Mouse (Mus musculus) liver, adult 2 months (tissue): ENCODE measurements around the gene Mrpl10. TPM values are rescaled to one million over a fixed set of nuclear protein-coding genes. Genes with fewer than 3 reads are reported as not detected.

Source experiments
- DNase-seq: peaks from one replicate; pipeline ENCODE4 v3.0.0-alpha.2; 2011; ENCODE audit warnings: low read depth, low spot score; ENCODE audit errors: extremely low read depth
- H3K27ac ChIP-seq: fragments of 200-500 bp; replicated peaks from 2 replicates; pipeline ENCODE4 v1.5.1; 2012; ENCODE audit warnings: low read depth, mild to moderate bottlenecking, control low read depth, inconsistent platforms, low read length; ENCODE audit not compliant: insufficient read depth
- H3K27me3 ChIP-seq: fragments of 200-500 bp; 2 replicates; pipeline ENCODE4 v1.6.1; 2012; ENCODE audit warnings: mild to moderate bottlenecking, moderate library complexity, low read length, inconsistent platforms; ENCODE audit not compliant: control insufficient read depth, insufficient read depth
- H3K36me3 ChIP-seq: fragments of 200-500 bp; 2 replicates; pipeline ENCODE4 v1.6.1; 2012; ENCODE audit warnings: low read length, inconsistent platforms; ENCODE audit not compliant: control insufficient read depth, insufficient read depth
- H3K4me1 ChIP-seq: fragments of 200-500 bp; 2 replicates; pipeline ENCODE4 v1.6.1; 2011; ENCODE audit warnings: low read length; ENCODE audit not compliant: control insufficient read depth, insufficient read depth
- H3K4me3 ChIP-seq: fragments of 200-500 bp; 2 replicates; pipeline ENCODE4 v1.5.1; 2011; ENCODE audit warnings: low read depth, mild to moderate bottlenecking, control low read depth, low read length, moderate library complexity; ENCODE audit not compliant: insufficient read depth
- H3K79me2 ChIP-seq: fragments of 200-500 bp; 2 replicates; pipeline ENCODE4 v1.6.1; 2012; ENCODE audit warnings: inconsistent platforms, mild to moderate bottlenecking, low read length, moderate library complexity; ENCODE audit not compliant: control insufficient read depth, insufficient read depth
- H3K9ac ChIP-seq: fragments of 200-500 bp; 2 replicates; pipeline ENCODE4 v1.6.1; 2012; ENCODE audit warnings: low read depth, mild to moderate bottlenecking, control low read depth, inconsistent platforms, low read length
- CTCF ChIP-seq: fragments of 200-500 bp; IDR thresholded peaks from 2 replicates; pipeline ENCODE4 v1.5.1; 2011; ENCODE audit warnings: low read depth, low read length, control low read depth
- POLR2A ChIP-seq: fragments of 200-500 bp; IDR thresholded peaks from 2 replicates; pipeline ENCODE4 v1.6.1; 2011; ENCODE audit warnings: low read length, control low read depth; ENCODE audit not compliant: insufficient read depth; ENCODE audit errors: extremely low read depth
- WGBS: fragments of 180-500 bp; shearing (Covaris S2); methylation state at CpG from one replicate; pipeline ENCODE4 v1.1.7; 2018; 5-methylcytosine and 5-hydroxymethylcytosine counted together
- polyA plus RNA-seq: library from polyadenylated mRNA; depleted of rRNA; stranded (reverse); fragments of >200 nt; gene quantifications from 2 replicates; pipeline ENCODE4 v1.2.3, GENCODE M21; 2012
- total RNA-seq: library from RNA; depleted of rRNA; stranded (reverse); fragments of >200 nt; gene quantifications from 2 replicates; pipeline ENCODE4 v1.2.3, GENCODE M21; 2014

Gene Mrpl10
- total and polyA plus RNA-seq, 2 experiments, result 19.5 to 86.8 TPM

DNA sequence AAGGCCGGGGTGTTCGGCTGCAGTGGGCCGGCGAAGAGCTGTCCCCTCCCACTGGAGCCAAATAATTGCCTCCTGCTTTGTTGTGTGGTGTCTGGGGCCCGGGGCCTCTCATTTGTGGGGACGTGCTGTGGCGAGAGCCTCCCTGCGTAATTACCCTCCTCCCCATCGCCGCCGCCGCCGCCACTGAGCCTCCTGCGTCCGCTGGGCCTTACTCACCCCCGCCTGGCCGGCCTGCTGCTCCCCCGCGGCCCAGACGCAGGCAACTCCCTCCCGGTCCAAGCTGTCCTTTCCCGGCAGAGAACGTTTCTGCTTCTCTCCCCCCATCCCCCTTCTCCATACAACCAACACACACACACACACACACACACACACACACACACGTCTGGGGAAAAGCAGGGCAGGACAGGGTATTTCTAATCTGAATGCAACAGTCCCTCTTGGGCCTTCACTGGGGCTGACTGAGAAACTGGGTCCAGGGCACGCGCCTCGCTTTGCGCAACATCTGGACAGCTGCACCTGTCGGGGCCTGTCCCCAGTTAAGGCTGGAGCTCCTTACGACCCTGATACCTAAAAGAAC is 43.9 kb upstream of the Mrpl10 start:
- H3K27ac ChIP-seq, result no peak overlapping the region
- 15% methylated on average over 26 of the region's 30 CpGs for WGBS
- peak overlapping the region; percentile 12; the same call in 1 of the 2 replicates for H3K4me3 ChIP-seq
- no peaks in the 10 kb centered on the region for H3K4me1 ChIP-seq
- H3K79me2 ChIP-seq, result no peaks in the 10 kb centered on the region
- no peak for DNase-seq
- H3K36me3 ChIP-seq, result no peaks in the 10 kb centered on the region
- peaks cover 5% of the 10 kb centered on the region for H3K27me3 ChIP-seq
- peak overlapping the region; percentile 66; the same call in 1 of the 2 replicates for H3K9ac ChIP-seq
- TF ChIP-seq CTCF (no peak), POLR2A (no peak)

DNA sequence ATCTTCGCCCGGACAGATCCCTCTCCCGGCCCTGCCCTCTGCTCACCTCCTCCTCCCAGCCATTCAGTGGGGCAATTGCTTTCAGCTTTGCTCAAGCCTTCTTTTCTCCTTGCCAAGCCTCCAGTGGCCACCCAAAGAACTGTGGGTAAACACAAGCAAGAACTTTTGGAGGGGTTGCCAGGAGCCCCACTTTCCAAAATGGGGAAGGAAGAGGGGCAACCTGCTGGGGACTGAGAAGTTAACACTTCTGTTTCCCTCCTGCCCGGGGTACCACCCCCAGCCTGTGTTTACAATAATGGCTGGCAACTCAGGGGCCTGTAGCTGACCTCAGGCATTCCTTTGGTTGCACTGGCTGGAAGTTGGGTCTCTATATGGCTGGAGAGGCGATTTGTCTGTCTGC is 38.2 kb upstream of the Mrpl10 start:
- no peaks in the 10 kb centered on the region for H3K36me3 ChIP-seq
- TF ChIP-seq POLR2A, result no peak
- no peak for TF ChIP-seq CTCF
- H3K79me2 ChIP-seq, result no peaks in the 10 kb centered on the region
- 55% methylated on average over 5 of the region's 5 CpGs for WGBS
- DNase-seq, result no peak
- H3K4me3 ChIP-seq, result no peak overlapping the region
- H3K9ac ChIP-seq, result no peak overlapping the region
- H3K27ac ChIP-seq, result no peak overlapping the region
- H3K4me1 ChIP-seq, result no peaks in the 10 kb centered on the region
- no peaks in the 10 kb centered on the region; the same call in 1 of the 2 replicates for H3K27me3 ChIP-seq

DNA sequence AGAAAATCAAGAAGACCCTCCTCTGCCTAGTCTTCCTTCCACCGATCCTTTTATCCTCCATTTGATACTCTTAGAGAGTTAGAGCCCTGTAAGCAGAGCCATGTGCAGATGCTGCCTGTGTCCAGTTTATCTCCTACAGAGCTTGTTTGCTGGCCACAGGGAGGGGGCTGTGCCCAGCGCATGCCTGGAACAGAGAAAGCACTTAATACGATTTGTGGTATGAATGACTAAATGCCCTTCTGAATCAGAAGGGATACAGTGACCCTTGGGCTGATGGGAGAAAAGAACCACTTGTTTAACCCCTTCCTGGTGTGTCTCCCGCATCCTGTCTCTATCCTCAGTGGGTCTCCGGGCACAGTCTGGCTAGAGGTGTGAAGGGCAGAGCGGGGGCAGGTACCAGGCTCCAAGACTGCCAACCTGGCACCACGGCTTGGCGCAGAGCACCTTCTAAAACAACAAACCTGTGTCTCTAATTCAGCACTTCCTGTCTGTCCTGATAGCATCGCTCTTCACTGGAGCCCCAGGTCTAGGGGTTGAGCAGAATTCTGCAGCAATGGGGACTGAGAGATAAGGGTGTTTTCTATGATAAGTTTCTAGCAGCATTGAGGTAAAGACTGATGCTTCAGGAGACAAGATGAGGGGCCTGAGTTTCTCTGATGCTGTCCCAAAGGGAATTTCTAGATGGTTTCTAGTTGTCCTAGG is 34.1 kb upstream of the Mrpl10 start:
- 54% methylated on average over 9 of the region's 9 CpGs for WGBS
- no peak overlapping the region for H3K4me3 ChIP-seq
- H3K4me1 ChIP-seq, result no peaks in the 10 kb centered on the region
- H3K27ac ChIP-seq, result no peak overlapping the region
- no peak overlapping the region for H3K9ac ChIP-seq
- H3K27me3 ChIP-seq, result peaks cover 3% of the 10 kb centered on the region; the same call in 1 of the 2 replicates
- H3K79me2 ChIP-seq, result no peaks in the 10 kb centered on the region
- no peaks in the 10 kb centered on the region for H3K36me3 ChIP-seq
- no peak for DNase-seq
- TF ChIP-seq CTCF, result no peak
- TF ChIP-seq POLR2A, result no peak

DNA sequence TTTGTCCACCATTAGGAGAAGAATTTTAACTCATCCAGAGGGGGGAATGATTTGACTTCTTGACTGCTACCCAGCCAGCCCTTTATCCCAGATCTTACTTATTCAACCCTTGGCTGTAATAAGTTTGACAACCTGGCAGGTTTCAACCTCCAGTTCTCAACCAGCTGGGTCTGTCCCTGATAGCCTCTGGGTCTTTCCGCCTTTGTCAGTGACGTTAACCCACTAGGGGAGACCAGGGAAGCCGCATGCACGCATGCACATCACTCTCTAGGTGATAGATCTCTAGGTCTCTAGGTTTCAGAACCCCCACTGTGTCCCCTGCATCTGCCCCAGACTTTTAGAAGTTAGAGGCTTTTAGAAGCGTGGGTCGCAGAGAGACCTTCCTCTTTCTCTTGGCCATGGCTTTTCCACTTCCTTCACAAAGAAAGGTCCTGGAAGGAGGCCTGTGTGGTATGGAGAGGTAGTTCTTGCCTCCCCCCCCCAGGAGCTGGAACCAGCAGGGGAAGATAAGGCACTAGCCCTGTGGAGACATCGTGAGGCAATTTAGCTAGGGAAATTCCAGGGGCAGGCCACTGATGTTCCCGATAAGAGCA is 32.1 kb upstream of the Mrpl10 start:
- Histone ChIP-seq H3K4me3 (no peak overlapping the region), H3K4me1 (no peaks in the 10 kb centered on the region), H3K9ac (no peak overlapping the region), H3K79me2 (no peaks in the 10 kb centered on the region), H3K27ac (no peak overlapping the region), H3K27me3 (peaks cover 3% of the 10 kb centered on the region; the same call in 1 of the 2 replicates), H3K36me3 (no peaks in the 10 kb centered on the region)
- TF ChIP-seq POLR2A, result no peak
- TF ChIP-seq CTCF, result no peak
- DNase-seq, result no peak
- WGBS, result 58% methylated on average over 8 of the region's 8 CpGs

DNA sequence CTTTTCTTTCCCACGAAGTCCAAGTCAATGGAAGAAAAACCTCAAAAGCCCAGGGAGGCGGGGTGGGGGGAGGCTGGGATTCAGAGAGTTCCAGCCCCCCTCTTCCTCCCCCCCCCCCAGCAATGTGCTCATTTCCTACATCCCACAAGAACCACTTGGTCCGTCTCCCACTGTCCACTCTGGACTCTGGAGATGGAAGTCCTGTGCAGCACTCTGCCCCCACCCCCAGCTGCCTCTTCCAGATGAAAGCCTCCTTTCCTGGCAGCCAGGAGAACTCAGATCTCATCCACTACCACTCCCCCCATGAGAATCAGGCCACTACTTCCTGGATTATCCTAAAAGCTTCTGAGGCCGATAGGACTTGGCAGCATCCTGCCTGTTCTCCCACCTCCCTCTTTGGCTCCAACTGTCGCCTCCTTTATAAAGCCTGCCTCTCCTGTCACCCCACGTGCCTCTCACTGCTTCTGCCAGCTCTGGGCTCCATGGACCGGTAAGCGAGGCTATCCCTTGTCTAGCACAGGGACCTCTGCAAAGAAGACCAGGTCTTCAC is 28.2 kb upstream of the Mrpl10 start, which contains the start of gene Sp6:
Sp6 (plus strand) TSS at position 274 of the 550 bp plus-strand sequence.
- Histone ChIP-seq H3K4me1 (no peaks in the 10 kb centered on the region), H3K27ac (no peak within 1 kb of the TSS), H3K36me3 (no peaks in the 10 kb centered on the region), H3K79me2 (no peaks in the 10 kb centered on the region), H3K9ac (no peak within 1 kb of the TSS), H3K27me3 (peaks cover 20% of the 10 kb centered on the region), H3K4me3 (no peak within 1 kb of the TSS)
- TF ChIP-seq CTCF (no peak), POLR2A (no peak)
- DNase-seq, result no peak
- 42% methylated on average over 8 of the region's 8 CpGs for WGBS
